Mouse (Mus musculus) frontal cortex, postnatal 14 days (tissue): ENCODE measurements around the gene Vamp2.

Experiments
- DNase-seq, 2 experiments: peaks; one replicate each; pipeline ENCODE4 v3.0.0; 2022; ENCODE audit warnings: low spot score in 2 of 2

Gene Vamp2

DNA sequence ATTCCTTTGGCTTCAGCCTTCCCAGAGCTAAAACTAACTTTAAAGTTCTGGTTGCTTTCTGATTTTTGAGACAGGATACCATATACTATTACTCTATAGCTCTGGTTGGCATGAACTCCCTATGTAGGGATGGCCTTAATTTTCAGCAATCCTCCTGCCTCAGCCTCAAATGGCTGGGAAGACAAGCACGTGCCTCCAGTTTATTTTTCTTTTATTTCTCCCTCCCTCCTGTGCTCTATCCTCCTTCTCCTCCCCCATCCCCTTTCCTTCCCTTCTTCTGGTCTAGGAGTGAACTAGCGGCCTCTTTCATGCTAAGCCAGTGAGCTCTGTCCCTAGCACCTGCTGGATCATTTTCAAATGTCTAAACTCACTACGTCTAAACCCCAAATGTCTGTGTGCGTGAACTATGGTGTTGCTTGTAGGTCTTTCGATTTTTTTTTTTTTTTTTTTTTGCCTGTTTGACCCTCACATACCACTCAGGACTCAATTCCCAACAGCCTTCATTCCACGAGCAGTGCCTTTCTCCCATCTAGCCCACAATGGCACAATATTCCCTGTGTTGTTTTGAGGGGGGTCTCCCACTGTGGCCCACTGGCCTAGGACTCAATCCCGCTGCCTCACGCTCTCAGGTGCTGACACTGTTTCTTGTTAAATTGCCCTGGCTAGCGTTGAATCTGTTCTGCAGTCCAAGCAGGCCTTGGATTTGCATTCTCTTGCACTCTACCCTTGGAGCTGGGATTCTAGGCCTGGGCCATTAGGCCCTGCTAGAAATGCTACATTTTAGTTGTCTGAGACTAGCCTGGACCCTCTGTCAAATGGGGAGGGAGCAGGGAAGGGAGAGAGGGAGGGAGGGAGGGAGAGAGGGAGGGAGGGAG is 23.8 kb upstream of the Vamp2 start:
- no peak for DNase-seq

GRCm38 (mm10) chr11:69065394-69065925 is 22.8 kb upstream of the Vamp2 start:
- no peak for DNase-seq

DNA sequence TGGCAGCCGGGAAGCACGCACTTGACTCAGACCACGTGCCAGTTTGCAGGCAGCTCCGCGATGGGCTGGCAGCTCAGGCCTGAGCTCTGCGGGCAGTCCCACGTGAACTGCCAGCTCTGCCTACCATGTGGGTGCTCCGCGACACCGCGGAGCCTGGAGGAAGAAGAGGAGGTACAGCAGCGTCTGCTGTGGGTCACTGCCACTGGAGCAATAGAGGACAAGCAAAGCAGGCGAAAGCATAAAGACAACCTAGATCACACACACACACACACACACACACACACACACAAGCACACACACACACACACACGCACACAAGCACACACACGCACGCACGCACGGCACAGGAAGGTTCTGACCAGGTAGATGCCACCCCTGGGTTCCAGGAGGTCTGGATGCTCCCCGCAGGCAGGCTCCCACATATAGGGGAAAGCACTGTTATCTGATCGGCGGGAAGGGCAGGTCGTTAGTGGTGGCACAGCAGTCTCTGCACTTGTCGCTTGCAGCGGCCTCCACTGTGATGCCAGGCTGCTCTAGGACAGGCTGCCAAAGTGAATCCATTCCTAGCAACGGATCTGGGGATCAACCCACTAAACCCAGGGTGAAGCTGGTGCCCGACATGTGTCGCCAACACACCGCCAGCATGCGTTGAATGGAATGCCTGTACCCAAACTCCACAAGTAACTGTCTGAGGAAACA is 22.0 kb upstream of the Vamp2 start:
- DNase-seq = no peak

DNA sequence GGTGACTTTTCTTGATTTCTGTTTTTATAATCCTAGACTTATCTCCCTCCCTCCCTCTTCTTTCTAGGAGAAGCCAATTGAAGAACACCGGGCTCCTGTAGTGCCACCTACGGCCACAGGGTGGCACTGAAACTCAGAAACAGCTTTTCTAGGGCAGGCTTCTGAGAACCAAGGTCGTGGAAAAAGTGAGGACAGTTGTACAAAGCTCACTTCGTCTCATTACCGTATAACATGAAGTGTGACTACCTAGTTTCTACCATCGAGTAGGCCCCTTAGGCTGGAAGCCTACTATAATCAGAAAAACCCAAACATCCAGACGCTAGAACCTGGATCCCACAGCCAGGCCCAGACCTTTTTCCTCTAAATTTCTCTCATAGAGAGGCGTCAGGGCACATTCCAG is 21.3 kb upstream of the Vamp2 start:
- peak in 1 of 2 experiments; percentile 89 for DNase-seq

DNA sequence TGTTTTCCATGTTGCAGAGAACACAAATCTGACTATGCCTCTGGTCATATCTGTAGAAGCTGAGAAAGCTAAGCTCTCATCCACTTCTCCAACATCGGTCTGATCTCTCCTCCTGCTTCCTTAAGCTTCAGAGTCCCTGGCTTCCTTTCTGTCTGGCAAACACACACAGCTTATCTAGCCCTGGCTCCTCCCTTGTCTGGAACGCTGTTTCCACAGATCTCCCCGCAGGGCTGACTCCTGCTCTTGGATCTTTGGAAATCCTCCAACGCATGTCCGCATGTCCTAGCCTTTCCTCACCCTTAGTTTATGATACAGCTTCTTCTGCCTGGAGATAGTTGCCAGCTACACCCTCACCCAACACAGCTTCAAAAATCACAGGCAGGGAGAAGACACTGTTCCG is 20.7 kb upstream of the Vamp2 start:
- no peak for DNase-seq

- no peak for DNase-seq
Observed at GRCm38 (mm10) chr11:69070093-69070492, 18.2 kb upstream of the Vamp2 start.

GRCm38 (mm10) chr11:69070590-69071222 is 17.6 kb upstream of the Vamp2 start, which contains the start of gene Tmem107:
Gene Tmem107 (plus strand): TSS chr11:69070806.
- peak; percentile 89 to 92 for DNase-seq

DNA sequence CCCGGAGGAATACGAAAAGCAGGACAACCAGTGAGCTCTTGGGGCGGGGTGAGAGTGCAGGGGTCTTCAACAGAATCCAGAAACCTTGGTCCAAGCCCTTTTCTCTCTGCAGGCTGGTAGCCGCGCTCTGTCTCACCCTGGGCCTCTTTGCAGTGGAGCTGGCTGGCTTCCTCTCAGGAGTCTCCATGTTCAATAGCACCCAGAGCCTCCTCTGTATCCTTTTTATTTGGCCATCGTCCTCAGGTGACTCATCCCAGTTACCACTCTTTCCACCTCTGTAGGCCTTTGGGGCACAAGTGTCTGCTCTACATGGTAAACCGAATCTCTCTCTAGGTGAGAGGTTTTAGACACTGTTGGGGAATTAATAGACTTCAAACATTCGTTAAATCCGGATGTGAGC is 17.0 kb upstream of the Vamp2 start:
- no peak for DNase-seq

- DNase-seq = no peak
Observed at GRCm38 (mm10) chr11:69072234-69072633, 16.1 kb upstream of the Vamp2 start.

DNA sequence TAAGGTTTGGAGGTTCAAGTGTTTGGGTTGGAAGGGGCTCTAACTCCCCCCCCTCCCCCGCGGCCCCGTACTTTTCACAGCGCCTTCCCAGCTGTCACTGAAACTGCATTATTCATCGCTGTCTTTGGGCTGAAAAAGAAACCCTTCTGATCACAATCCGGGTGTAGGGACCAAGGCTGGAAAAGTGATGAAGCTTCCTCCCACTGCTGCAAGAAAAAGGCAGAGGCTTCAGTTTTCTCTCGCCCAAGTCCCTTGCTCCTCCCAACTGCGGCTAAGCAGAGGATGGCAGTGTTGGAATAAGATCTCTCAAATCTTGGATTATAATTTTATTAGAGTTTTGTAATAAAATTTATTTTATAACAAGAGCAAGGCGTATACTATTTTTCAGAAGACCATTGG is 15.6 kb upstream of the Vamp2 start:
- no peak for DNase-seq

DNA sequence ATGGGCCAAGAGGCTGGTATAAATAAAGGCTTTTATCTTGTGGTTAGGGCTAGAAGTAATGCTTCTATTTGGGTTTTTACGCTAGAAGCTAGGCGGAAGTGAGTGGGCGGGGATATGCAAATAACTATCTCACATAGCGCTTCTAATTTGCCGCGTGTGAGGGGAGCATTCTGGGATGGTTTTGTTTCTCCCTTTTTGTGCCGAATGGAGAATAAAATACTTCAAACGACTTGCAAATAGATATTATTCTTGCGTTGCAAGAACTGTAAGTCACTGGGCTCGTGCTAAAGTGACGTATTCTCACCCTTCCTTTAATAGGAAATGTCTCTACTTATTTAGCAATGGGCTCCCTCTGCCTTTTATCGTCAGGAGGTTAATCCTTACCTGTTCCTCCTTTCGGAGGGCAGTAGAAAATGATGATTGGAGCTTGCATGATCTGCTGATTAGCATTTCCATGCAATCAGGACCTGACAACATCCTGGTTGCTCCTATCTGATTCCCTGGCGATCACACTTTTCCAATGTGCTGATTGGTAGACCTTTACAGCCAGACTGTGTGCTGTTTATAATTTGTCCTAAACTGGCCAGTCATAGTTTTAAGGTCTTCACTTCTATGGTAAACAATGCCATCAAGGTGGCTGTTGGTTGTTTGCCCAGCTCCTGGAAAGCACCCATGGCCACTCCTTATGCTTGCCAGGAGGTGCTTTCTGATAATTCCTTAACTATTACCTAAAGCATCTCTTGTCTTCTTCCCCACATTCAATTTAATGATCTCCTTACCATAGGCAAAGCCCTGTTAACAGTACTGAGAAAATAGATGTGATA is 15.0 kb upstream of the Vamp2 start:
- DNase-seq = peak; percentile 68 to 78

GRCm38 (mm10) chr11:69073951-69074775 is 14.1 kb upstream of the Vamp2 start:
- no peak for DNase-seq

DNA sequence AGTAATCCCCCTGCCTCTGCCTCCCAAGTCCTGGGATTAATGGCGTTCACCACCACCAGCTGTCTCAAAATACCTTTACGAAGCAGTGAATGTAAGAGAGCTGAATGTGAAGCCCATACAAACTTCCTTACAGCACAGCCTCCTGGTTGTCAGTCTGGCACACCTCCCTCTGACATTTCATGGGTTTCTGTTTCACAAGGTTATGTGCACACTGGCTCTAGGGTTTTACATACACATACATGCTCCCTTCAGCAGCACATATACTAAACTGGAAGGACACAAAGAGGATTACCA is 13.6 kb upstream of the Vamp2 start:
- DNase-seq = no peak

DNA sequence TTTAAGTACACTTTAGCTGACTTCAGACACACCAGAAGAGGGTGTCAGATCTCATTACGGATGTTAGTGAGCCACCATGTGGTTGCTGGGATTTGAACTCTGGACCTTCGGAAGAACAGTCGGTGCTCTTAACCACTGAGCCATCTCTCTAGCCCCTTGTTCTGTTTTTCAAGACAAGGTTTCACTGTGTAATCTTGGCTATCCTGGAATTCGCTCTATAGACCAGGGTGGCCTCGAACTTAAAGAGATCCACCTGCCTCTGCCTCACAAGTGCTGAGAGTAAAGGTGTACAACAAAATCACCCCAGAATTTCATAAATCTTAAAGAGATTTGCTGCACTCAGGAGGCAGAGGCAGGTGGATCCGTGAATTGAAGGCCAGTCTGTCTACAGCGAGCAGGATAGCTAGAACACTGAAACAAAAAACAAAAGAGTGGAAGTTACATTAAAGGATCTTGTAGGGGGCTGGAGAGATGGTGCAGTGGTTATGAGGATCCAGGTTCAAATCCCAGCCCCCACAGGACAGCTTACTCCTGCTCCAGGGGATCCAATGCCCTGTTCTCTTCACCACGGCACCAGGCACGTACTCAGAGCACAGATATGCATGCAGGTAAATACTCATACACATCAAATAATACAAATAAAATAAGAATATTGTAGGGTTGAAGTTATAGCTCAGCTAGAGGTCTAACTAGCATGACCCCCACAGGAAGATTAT is 12.4 kb upstream of the Vamp2 start:
- no peak for DNase-seq

DNA sequence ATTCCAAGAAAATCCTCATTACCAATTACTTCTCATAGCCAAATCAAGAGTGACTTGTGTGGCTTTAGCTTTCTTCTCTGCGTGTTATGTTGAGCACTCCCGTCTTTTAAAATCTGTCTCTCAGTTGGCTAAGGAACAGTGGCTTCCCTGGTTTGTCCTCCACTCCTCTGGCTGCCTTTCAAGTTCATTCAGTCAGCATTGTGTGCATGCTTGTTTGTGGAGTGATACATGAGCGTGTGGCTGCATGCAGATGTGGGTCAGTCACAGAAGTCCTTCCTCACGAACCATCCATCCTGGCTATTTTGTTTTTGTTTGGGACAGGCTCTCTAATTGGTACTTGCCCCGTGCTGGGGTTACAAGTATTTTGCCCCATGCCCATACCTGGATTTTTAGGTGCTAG is 11.7 kb upstream of the Vamp2 start:
- DNase-seq = no peak

DNA sequence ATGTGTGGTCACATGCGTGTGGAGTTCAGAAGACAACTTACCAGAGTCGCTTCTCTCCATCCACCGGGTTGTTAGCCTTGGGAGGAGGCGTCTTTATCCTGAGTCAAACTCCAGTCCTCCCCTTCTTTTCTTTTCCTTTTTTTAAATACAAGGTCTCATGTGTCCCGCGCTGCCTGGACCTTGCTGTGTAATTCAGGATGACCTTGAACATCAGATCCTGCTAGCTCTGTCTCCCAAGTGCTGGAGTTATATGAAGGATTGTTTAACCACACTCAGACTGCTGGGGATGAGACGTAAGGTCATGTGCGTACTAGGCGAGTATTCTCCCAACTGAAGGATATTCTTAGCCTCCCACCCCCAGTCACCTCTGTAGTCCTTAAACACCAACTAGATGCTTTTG is 11.0 kb upstream of the Vamp2 start:
- no peak for DNase-seq

DNA sequence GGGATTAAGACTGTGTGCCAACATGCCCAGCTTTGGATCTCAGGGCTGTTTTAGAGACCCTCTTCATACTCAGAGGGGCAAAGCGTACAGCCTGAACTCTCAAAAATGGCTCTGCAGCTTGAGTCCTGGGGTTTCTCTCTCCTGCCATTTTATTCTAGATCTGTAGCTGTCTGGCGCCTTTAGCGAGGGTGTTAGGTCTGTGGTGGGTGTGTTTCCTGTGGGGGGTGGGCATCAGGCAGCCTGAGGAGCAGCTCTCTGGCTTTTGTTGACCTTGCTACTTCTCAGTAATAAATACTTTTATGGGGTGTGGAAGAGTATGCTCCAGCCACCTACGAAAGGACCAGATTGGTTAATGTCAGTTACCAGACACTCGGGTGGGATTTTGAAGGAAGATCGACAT is 10.2 kb upstream of the Vamp2 start:
- DNase-seq = no peak

- DNase-seq = no peak
Observed at GRCm38 (mm10) chr11:69078805-69079438, 9.4 kb upstream of the Vamp2 start.

- no peak for DNase-seq
Observed at GRCm38 (mm10) chr11:69080102-69080854, 8.0 kb upstream of the Vamp2 start.
